Mouse (Mus musculus): ENCODE measurements around the gene Lrrc8a. TPM values are rescaled to one million over a fixed set of nuclear protein-coding genes. Genes with fewer than 3 reads are reported as not detected.

Gene Lrrc8a
- polyA plus RNA-seq, 1 experiment from 2014 or later, result 50.3 TPM

- no peaks in the 10 kb centered on the region for H3K9me3 ChIP-seq (replicated peaks; ENCODE audit: control insufficient read depth, low read length)
- H3K4me1 ChIP-seq (ENCODE audit: control insufficient read depth, insufficient read depth, low read length), result no peaks in the 10 kb centered on the region
- no peak overlapping the region for H3K27ac ChIP-seq (replicated peaks; ENCODE audit: low read depth, low read length)
- H3K27me3 ChIP-seq (ENCODE audit: control insufficient read depth, insufficient read depth, low read length), result no peaks in the 10 kb centered on the region
- no peak overlapping the region for H3K9ac ChIP-seq (replicated peaks; ENCODE audit: low read length)
- H3K36me3 ChIP-seq (replicated peaks; ENCODE audit: control insufficient read depth, insufficient read depth, low read depth, low read length), result no peaks in the 10 kb centered on the region
- H3K4me3 ChIP-seq (ENCODE audit: low read depth, low read length), result no peak overlapping the region
- no peak for ATAC-seq (replicated peaks; ENCODE audit: insufficient number of reproducible peaks, low FRiP score, low TSS enrichment, low read depth)
- no peak overlapping the region for H3K4me2 ChIP-seq (ENCODE audit: low read depth, low read length)
- WGBS, result 93% methylated on average over 5 of the region's 5 CpGs
- DNase-seq (ENCODE audit: low spot score), result no peak
Measured at GRCm38 (mm10) chr2:30216293-30216692, 21.2 kb upstream of the Lrrc8a start.

GRCm38 (mm10) chr2:30235593-30235992 is 1.9 kb upstream of the Lrrc8a start:
- no peaks in the 10 kb centered on the region for H3K9me3 ChIP-seq (replicated peaks; ENCODE audit: control insufficient read depth, low read length)
- H3K27me3 ChIP-seq (ENCODE audit: control insufficient read depth, insufficient read depth, low read length), result no peaks in the 10 kb centered on the region
- H3K4me2 ChIP-seq (ENCODE audit: low read depth, low read length), result no peak overlapping the region
- peaks cover 3% of the 10 kb centered on the region; the same call in 1 of the 2 replicates for H3K4me1 ChIP-seq (ENCODE audit: control insufficient read depth, insufficient read depth, low read length)
- ATAC-seq (replicated peaks; ENCODE audit: insufficient number of reproducible peaks, low FRiP score, low TSS enrichment, low read depth), result no peak
- no peaks in the 10 kb centered on the region for H3K36me3 ChIP-seq (replicated peaks; ENCODE audit: control insufficient read depth, insufficient read depth, low read depth, low read length)
- WGBS, result 78% methylated on average over 5 of the region's 5 CpGs
- H3K27ac ChIP-seq (replicated peaks; ENCODE audit: low read depth, low read length), result no peak overlapping the region
- no peak for DNase-seq (ENCODE audit: low spot score)
- H3K9ac ChIP-seq (replicated peaks; ENCODE audit: low read length), result no peak overlapping the region
- no peak overlapping the region for H3K4me3 ChIP-seq (ENCODE audit: low read depth, low read length)

GRCm38 (mm10) chr2:30236426-30237198 is 903 bp upstream of the Lrrc8a start:
- Histone ChIP-seq H3K4me3 (ENCODE audit: low read depth, low read length) (peak overlapping the region; percentile 85), H3K9me3 (replicated peaks; ENCODE audit: control insufficient read depth, low read length) (no peaks in the 10 kb centered on the region), H3K4me1 (ENCODE audit: control insufficient read depth, insufficient read depth, low read length) (peaks cover 3% of the 10 kb centered on the region; the same call in 1 of the 2 replicates), H3K36me3 (replicated peaks; ENCODE audit: control insufficient read depth, insufficient read depth, low read depth, low read length) (no peaks in the 10 kb centered on the region), H3K9ac (replicated peaks; ENCODE audit: low read length) (peak overlapping the region; percentile 76), H3K27ac (replicated peaks; ENCODE audit: low read depth, low read length) (peak overlapping the region; percentile 57), H3K27me3 (ENCODE audit: control insufficient read depth, insufficient read depth, low read length) (no peaks in the 10 kb centered on the region), H3K4me2 (ENCODE audit: low read depth, low read length) (peak overlapping the region; percentile 60)
- peak; percentile 46 for DNase-seq (ENCODE audit: low spot score)
- ATAC-seq (replicated peaks; ENCODE audit: insufficient number of reproducible peaks, low FRiP score, low TSS enrichment, low read depth), result no peak
- WGBS, result 3% methylated on average over 18 of the region's 18 CpGs

- Histone ChIP-seq H3K4me1 (ENCODE audit: control insufficient read depth, insufficient read depth, low read length) (peaks cover 3% of the 10 kb centered on the region; the same call in 1 of the 2 replicates), H3K4me2 (ENCODE audit: low read depth, low read length) (peak overlapping the region; percentile 62), H3K27me3 (ENCODE audit: control insufficient read depth, insufficient read depth, low read length) (no peaks in the 10 kb centered on the region), H3K9me3 (replicated peaks; ENCODE audit: control insufficient read depth, low read length) (no peaks in the 10 kb centered on the region), H3K27ac (replicated peaks; ENCODE audit: low read depth, low read length) (peak overlapping the region; percentile 79), H3K4me3 (ENCODE audit: low read depth, low read length) (peak overlapping the region; percentile 85), H3K36me3 (replicated peaks; ENCODE audit: control insufficient read depth, insufficient read depth, low read depth, low read length) (no peaks in the 10 kb centered on the region), H3K9ac (replicated peaks; ENCODE audit: low read length) (peak overlapping the region; percentile 86)
- peak; percentile 61 for DNase-seq (ENCODE audit: low spot score)
- ATAC-seq (replicated peaks; ENCODE audit: insufficient number of reproducible peaks, low FRiP score, low TSS enrichment, low read depth), result peak; percentile 87
- WGBS, result under 1% methylated on average over 32 of the region's 42 CpGs
Measured at GRCm38 (mm10) chr2:30237881-30238280, 366 bp downstream of the Lrrc8a start.

GRCm38 (mm10) chr2:30238906-30239465 is 1.5 kb downstream of the Lrrc8a start:
- no peak for ATAC-seq (replicated peaks; ENCODE audit: insufficient number of reproducible peaks, low FRiP score, low TSS enrichment, low read depth)
- peaks cover 3% of the 10 kb centered on the region; the same call in 1 of the 2 replicates for H3K4me1 ChIP-seq (ENCODE audit: control insufficient read depth, insufficient read depth, low read length)
- peak overlapping the region; percentile 62 for H3K4me2 ChIP-seq (ENCODE audit: low read depth, low read length)
- WGBS, result 80% methylated on average over 3 of the region's 3 CpGs
- H3K9ac ChIP-seq (replicated peaks; ENCODE audit: low read length), result peak overlapping the region; percentile 86
- H3K27me3 ChIP-seq (ENCODE audit: control insufficient read depth, insufficient read depth, low read length), result no peaks in the 10 kb centered on the region
- peak overlapping the region; percentile 85 for H3K4me3 ChIP-seq (ENCODE audit: low read depth, low read length)
- DNase-seq (ENCODE audit: low spot score), result no peak
- H3K36me3 ChIP-seq (replicated peaks; ENCODE audit: control insufficient read depth, insufficient read depth, low read depth, low read length), result peaks cover 2% of the 10 kb centered on the region; the same call in 1 of the 2 replicates
- H3K9me3 ChIP-seq (replicated peaks; ENCODE audit: control insufficient read depth, low read length), result no peaks in the 10 kb centered on the region
- H3K27ac ChIP-seq (replicated peaks; ENCODE audit: low read depth, low read length), result no peak overlapping the region

GRCm38 (mm10) chr2:30239777-30240176 is 2.3 kb downstream of the Lrrc8a start:
- DNase-seq (ENCODE audit: low spot score), result no peak
- H3K9ac ChIP-seq (replicated peaks; ENCODE audit: low read length), result no peak overlapping the region
- no peak overlapping the region for H3K27ac ChIP-seq (replicated peaks; ENCODE audit: low read depth, low read length)
- no peak overlapping the region for H3K4me3 ChIP-seq (ENCODE audit: low read depth, low read length)
- no peak overlapping the region for H3K4me2 ChIP-seq (ENCODE audit: low read depth, low read length)
- 91% methylated on average over 4 of the region's 4 CpGs for WGBS
- ATAC-seq (replicated peaks; ENCODE audit: insufficient number of reproducible peaks, low FRiP score, low TSS enrichment, low read depth), result no peak
- H3K9me3 ChIP-seq (replicated peaks; ENCODE audit: control insufficient read depth, low read length), result no peaks in the 10 kb centered on the region
- peaks cover 3% of the 10 kb centered on the region; the same call in 1 of the 2 replicates for H3K4me1 ChIP-seq (ENCODE audit: control insufficient read depth, insufficient read depth, low read length)
- H3K36me3 ChIP-seq (replicated peaks; ENCODE audit: control insufficient read depth, insufficient read depth, low read depth, low read length), result peaks cover 2% of the 10 kb centered on the region; the same call in 1 of the 2 replicates
- no peaks in the 10 kb centered on the region for H3K27me3 ChIP-seq (ENCODE audit: control insufficient read depth, insufficient read depth, low read length)

GRCm38 (mm10) chr2:30240267-30240666 is 2.8 kb downstream of the Lrrc8a start, which contains the start of gene Gm28035:
Gene Gm28035, plus strand, starts transcription at chr2:30240567.
- DNase-seq (ENCODE audit: low spot score), result no peak
- Histone ChIP-seq H3K27me3 (ENCODE audit: control insufficient read depth, insufficient read depth, low read length) (no peaks in the 10 kb centered on the region), H3K9ac (replicated peaks; ENCODE audit: low read length) (no peak within 1 kb of the TSS), H3K4me3 (ENCODE audit: low read depth, low read length) (no peak within 1 kb of the TSS), H3K4me1 (ENCODE audit: control insufficient read depth, insufficient read depth, low read length) (peaks cover 3% of the 10 kb centered on the region; the same call in 1 of the 2 replicates), H3K4me2 (ENCODE audit: low read depth, low read length) (no peak within 1 kb of the TSS), H3K36me3 (replicated peaks; ENCODE audit: control insufficient read depth, insufficient read depth, low read depth, low read length) (peaks cover 2% of the 10 kb centered on the region; the same call in 1 of the 2 replicates), H3K9me3 (replicated peaks; ENCODE audit: control insufficient read depth, low read length) (no peaks in the 10 kb centered on the region), H3K27ac (replicated peaks; ENCODE audit: low read depth, low read length) (no peak within 1 kb of the TSS)
- 74% methylated on average over 2 of the region's 2 CpGs for WGBS
- no peak for ATAC-seq (replicated peaks; ENCODE audit: insufficient number of reproducible peaks, low FRiP score, low TSS enrichment, low read depth)

GRCm38 (mm10) chr2:30242509-30242908 is 5.0 kb downstream of the Lrrc8a start:
- ATAC-seq (replicated peaks; ENCODE audit: insufficient number of reproducible peaks, low FRiP score, low TSS enrichment, low read depth), result no peak
- H3K9ac ChIP-seq (replicated peaks; ENCODE audit: low read length), result no peak overlapping the region
- peaks cover 2% of the 10 kb centered on the region; the same call in 1 of the 2 replicates for H3K36me3 ChIP-seq (replicated peaks; ENCODE audit: control insufficient read depth, insufficient read depth, low read depth, low read length)
- no peaks in the 10 kb centered on the region for H3K27me3 ChIP-seq (ENCODE audit: control insufficient read depth, insufficient read depth, low read length)
- no peak overlapping the region for H3K4me2 ChIP-seq (ENCODE audit: low read depth, low read length)
- no peak overlapping the region for H3K27ac ChIP-seq (replicated peaks; ENCODE audit: low read depth, low read length)
- WGBS, result 38% methylated on average over 4 of the region's 4 CpGs
- no peak for DNase-seq (ENCODE audit: low spot score)
- peaks cover 3% of the 10 kb centered on the region; the same call in 1 of the 2 replicates for H3K4me1 ChIP-seq (ENCODE audit: control insufficient read depth, insufficient read depth, low read length)
- no peak overlapping the region for H3K4me3 ChIP-seq (ENCODE audit: low read depth, low read length)
- H3K9me3 ChIP-seq (replicated peaks; ENCODE audit: control insufficient read depth, low read length), result no peaks in the 10 kb centered on the region
